Mouse (Mus musculus) cortical plate, adult 2 months (tissue): ENCODE results near the gene Knop1.

ENCODE experiments used
- CTCF ChIP-seq: fragments of 200-500 bp; IDR thresholded peaks from 2 replicates; pipeline ENCODE4 v1.5.1; 2011; ENCODE audit warnings: mild to moderate bottlenecking, control low read depth, low read length; ENCODE audit not compliant: insufficient read depth; ENCODE audit errors: extremely low read depth
- POLR2A ChIP-seq: fragments of 200-500 bp; IDR thresholded peaks from 2 replicates; pipeline ENCODE4 v1.6.1; 2011; ENCODE audit warnings: mild to moderate bottlenecking, low read length, control low read depth; ENCODE audit not compliant: insufficient read depth; ENCODE audit errors: extremely low read depth

DNA sequence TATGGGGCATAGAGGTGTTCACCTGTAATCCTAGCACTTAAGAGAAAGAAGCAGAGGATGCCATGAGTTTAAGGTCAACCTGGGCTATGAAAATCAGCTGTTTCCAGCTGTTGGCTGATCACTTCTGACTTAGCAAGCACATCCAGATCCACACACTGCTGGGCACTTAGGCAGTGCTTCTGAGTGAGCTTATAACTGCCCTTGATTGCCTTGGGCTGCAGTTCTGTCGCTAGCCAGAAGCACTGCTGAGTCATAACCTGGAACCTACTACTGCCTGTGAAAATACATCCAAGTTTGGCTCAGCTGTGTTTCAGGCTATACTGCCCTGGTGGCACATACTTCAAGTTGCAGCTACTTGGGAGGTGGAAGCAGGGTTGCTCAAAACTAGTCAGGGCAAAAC is 14.3 kb downstream of the Knop1 start:
- TF ChIP-seq POLR2A (no peak), CTCF (0 out of 2 replicates have a peak, but pooled peaks have one; percentile 7)
